Mouse (Mus musculus) erythroblast, embryonic 14.5 days (primary cell): ENCODE data around the gene Pou2af1.

ENCODE experiments used
- GATA1 ChIP-seq: IDR thresholded peaks from 2 replicates; pipeline ENCODE4 v1.6.1; 2012; ENCODE audit warnings: low read length, inconsistent platforms, mixed read lengths
- TAL1 ChIP-seq: IDR thresholded peaks from 3 replicates; pipeline ENCODE4 v1.6.1; 2012; ENCODE audit warnings: low read length, inconsistent platforms, mixed read lengths

GRCm38 (mm10) chr9:51268852-51269251, 55.3 kb downstream of the Pou2af1 start:
- no peak for TF ChIP-seq GATA1
- TF ChIP-seq TAL1 = no peak
